Mouse (Mus musculus) midbrain, embryonic 15.5 days (tissue): ENCODE data around the gene Casp9. TPM values are rescaled to one million over a fixed set of nuclear protein-coding genes. Genes with fewer than 3 reads are reported as not detected.
A peak's percentile ranks its signal among the peaks of the same experiment; 100 is the strongest.

Source experiments
- ATAC-seq: fragments of 200-750 bp; cut with Nextera tagmentation; replicated peaks from 2 replicates; pipeline ENCODE4 v1.8.0; 2017; ENCODE audit warnings: moderate TSS enrichment
- H3K27ac ChIP-seq: fragments of 300-500 bp; sonication (generic); 2 replicates; pipeline ENCODE4 v1.5.1; 2015; ENCODE audit warnings: mild to moderate bottlenecking, inconsistent platforms
- H3K27me3 ChIP-seq: fragments of 300-500 bp; sonication (generic); replicated peaks from 2 replicates; pipeline ENCODE4 v1.6.1; 2015; ENCODE audit warnings: inconsistent platforms
- H3K36me3 ChIP-seq: fragments of 300-500 bp; sonication (generic); replicated peaks from 2 replicates; pipeline ENCODE4 v1.6.1; 2015; ENCODE audit warnings: inconsistent platforms
- H3K4me1 ChIP-seq: fragments of 300-500 bp; sonication (generic); 2 replicates; pipeline ENCODE4 v1.6.1; 2015; ENCODE audit warnings: inconsistent platforms
- H3K4me2 ChIP-seq: fragments of 300-500 bp; sonication (generic); 2 replicates; pipeline ENCODE4 v1.6.1; 2015; ENCODE audit warnings: inconsistent platforms, mild to moderate bottlenecking, moderate library complexity
- H3K4me3 ChIP-seq: fragments of 300-500 bp; sonication (generic); 2 replicates; pipeline ENCODE4 v1.5.1; 2015; ENCODE audit warnings: mild to moderate bottlenecking, inconsistent platforms
- H3K9ac ChIP-seq: fragments of 300-500 bp; sonication (generic); 2 replicates; pipeline ENCODE4 v1.6.1; 2015; ENCODE audit warnings: mild to moderate bottlenecking, inconsistent platforms
- H3K9me3 ChIP-seq: fragments of 300-500 bp; sonication (generic); 2 replicates; pipeline ENCODE4 v1.6.1; 2016; ENCODE audit warnings: inconsistent platforms
- WGBS: fragments of 180-500 bp; shearing (Covaris S2); methylation state at CpG from one replicate; pipeline ENCODE4 v1.1.7; 2015; ENCODE audit warnings: mixed read lengths; 5-methylcytosine and 5-hydroxymethylcytosine counted together
- polyA plus RNA-seq: library from polyadenylated mRNA; unstranded; fragments of >200 nt; fragmentation: Nextera tagmentation; extraction: Ambion mirVana; gene quantifications from 2 replicates; pipeline ENCODE4 v1.2.1, GENCODE M21; 2015

Gene Casp9
- polyA plus RNA-seq, 1 experiment from 2014 or later = 21.4 TPM

GRCm38 (mm10) chr4:141787046-141787445, 6.4 kb upstream of the Casp9 start:
- Histone ChIP-seq H3K9ac (no peak overlapping the region), H3K9me3 (no peaks in the 10 kb centered on the region), H3K27me3 (no peaks in the 10 kb centered on the region), H3K4me3 (no peak overlapping the region), H3K4me2 (no peak overlapping the region), H3K36me3 (peaks cover 28% of the 10 kb centered on the region), H3K27ac (no peak overlapping the region), H3K4me1 (peaks cover 10% of the 10 kb centered on the region)
- ATAC-seq = no peak
- 83% methylated on average over 6 of the region's 6 CpGs for WGBS

- Histone ChIP-seq H3K4me2 (no peak overlapping the region), H3K9ac (no peak overlapping the region), H3K9me3 (no peaks in the 10 kb centered on the region), H3K4me1 (peaks cover 10% of the 10 kb centered on the region), H3K4me3 (no peak overlapping the region), H3K36me3 (peaks cover 24% of the 10 kb centered on the region), H3K27ac (no peak overlapping the region), H3K27me3 (no peaks in the 10 kb centered on the region)
- ATAC-seq = no peak
- 97% methylated on average over 7 of the region's 7 CpGs for WGBS
Observed at GRCm38 (mm10) chr4:141787462-141787861, 6.0 kb upstream of the Casp9 start.

DNA sequence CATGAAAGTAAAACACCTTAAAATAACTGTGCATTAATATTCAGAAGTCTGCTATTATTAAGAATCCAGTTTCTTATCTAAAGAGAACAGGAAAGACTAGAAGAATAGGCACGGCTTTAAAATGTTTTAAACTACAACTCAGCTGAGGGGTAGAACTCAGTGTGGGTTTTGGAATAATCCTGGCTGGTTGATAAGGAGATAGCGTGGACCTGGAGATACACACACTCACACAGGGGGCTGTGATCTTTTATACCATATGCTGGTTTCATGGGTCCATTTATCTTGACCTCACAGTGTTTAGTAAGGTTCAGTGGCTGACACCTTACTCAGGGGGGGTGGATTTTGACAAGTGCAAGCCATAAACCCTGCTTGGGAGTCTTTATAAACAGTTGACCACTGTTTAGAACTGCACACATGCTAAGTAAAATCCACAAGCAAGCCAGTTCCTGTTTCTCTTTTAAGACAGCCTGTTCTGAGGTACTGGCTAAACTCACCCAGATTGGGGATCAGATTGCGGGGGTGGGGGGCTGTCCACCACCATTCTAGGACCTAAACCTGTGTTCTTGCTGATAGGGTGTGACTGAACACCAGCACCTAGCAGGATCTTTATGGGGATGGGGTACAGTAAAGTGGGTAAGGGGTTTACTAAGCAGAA, 3.7 kb upstream of the Casp9 start:
- Histone ChIP-seq H3K4me3 (peak overlapping the region; percentile 82), H3K27ac (peak overlapping the region; percentile 86; the same call in 1 of the 2 replicates), H3K4me1 (peaks cover 19% of the 10 kb centered on the region), H3K36me3 (0 out of 2 replicates have a peak, but pooled peaks cover 8% of the 10 kb centered on the region), H3K4me2 (peak overlapping the region; percentile 85), H3K27me3 (no peaks in the 10 kb centered on the region), H3K9me3 (no peaks in the 10 kb centered on the region), H3K9ac (peak overlapping the region; percentile 92)
- no peak; the same call in 1 of the 2 replicates for ATAC-seq
- WGBS = 60% methylated on average over 3 of the region's 3 CpGs

DNA sequence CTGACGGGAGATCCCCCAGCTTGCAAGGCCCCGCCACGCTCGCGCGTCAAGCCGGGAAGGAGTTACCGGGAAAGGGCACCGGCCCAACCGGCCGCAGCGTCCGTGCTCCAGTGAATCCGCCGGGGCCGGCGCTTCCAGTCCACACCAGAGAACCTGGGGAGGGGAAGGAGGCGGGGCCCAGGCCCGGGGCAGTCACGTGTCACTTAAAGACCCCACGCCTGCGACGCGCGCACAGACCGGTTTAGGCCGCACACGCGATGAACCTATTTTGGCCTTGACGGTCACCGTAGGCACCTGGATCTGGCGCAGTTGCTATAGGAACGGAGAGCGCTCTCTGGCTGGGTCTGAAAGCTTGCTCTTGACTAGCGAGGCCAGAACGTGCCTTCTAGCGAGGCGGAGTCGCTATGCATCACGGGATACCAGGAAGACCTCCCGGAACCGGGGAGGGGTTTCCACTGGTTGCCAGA, 2.9 kb upstream of the Casp9 start, which contains the start of gene Dnajc16:
Gene Dnajc16, minus strand, starts transcription at position 408 of the 467 bp plus-strand sequence.
- under 1% methylated on average over 42 of the region's 42 CpGs for WGBS
- peak within 1 kb of the TSS; percentile 85 for H3K4me2 ChIP-seq
- H3K4me1 ChIP-seq = peaks cover 28% of the 10 kb centered on the region
- no peaks in the 10 kb centered on the region for H3K27me3 ChIP-seq
- peak within 1 kb of the TSS; percentile 86 for H3K27ac ChIP-seq
- peak; percentile 93 for ATAC-seq
- no peaks in the 10 kb centered on the region for H3K9me3 ChIP-seq
- peak within 1 kb of the TSS; percentile 82 for H3K4me3 ChIP-seq
- peak within 1 kb of the TSS; percentile 92 for H3K9ac ChIP-seq
- H3K36me3 ChIP-seq = 0 out of 2 replicates have a peak, but pooled peaks cover 5% of the 10 kb centered on the region

DNA sequence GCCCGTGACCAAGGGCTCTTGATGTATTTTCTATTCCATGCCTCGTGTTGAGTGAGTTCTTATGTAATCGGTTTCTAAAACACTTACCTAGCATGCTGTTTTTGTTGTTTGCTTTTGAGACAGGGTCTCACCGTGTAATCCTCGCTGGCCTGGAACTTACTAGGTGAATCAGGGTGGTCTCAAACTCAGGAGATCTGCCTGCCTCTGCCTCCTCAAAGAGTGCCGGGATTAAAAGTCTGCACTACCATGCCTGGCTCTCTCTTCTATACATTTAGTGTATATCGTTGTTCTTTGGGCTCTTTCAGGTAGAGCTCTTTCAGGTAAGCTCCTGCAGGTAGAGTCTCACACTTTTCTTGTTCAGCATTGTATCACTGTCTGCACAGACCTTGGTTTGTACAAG, 1.9 kb upstream of the Casp9 start:
- no peaks in the 10 kb centered on the region for H3K27me3 ChIP-seq
- H3K9ac ChIP-seq = no peak overlapping the region
- H3K36me3 ChIP-seq = 0 out of 2 replicates have a peak, but pooled peaks cover 5% of the 10 kb centered on the region
- H3K4me3 ChIP-seq = no peak overlapping the region
- H3K27ac ChIP-seq = no peak overlapping the region
- peaks cover 33% of the 10 kb centered on the region for H3K4me1 ChIP-seq
- H3K9me3 ChIP-seq = no peaks in the 10 kb centered on the region
- 93% methylated on average over 7 of the region's 7 CpGs for WGBS
- no peak overlapping the region for H3K4me2 ChIP-seq
- ATAC-seq = no peak

DNA sequence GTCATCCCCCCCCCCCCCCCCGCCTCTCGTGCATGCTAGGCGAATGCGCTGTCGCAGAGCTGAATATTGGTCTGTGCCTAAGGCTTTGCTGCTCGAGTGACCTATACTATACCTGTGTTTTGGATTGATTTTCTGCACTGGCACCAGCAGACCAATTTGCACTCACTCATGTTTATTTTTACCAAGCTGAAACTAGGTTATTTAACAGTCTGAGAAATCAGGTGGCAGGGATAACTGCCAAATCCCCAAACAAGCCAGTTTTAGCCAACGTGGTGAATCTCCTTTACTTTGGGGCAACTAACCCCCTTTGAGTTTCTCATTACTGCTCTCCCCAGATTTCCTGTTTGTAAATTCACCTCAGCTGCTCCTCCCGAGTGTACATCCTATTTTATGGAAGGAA, 1.5 kb upstream of the Casp9 start:
- Histone ChIP-seq H3K27me3 (no peaks in the 10 kb centered on the region), H3K9ac (no peak overlapping the region), H3K9me3 (no peaks in the 10 kb centered on the region), H3K4me3 (no peak overlapping the region), H3K36me3 (0 out of 2 replicates have a peak, but pooled peaks cover 5% of the 10 kb centered on the region), H3K27ac (no peak overlapping the region), H3K4me1 (peaks cover 34% of the 10 kb centered on the region), H3K4me2 (no peak overlapping the region)
- ATAC-seq = no peak
- WGBS = 86% methylated on average over 8 of the region's 8 CpGs

GRCm38 (mm10) chr4:141792554-141793281, 694 bp upstream of the Casp9 start:
- peaks cover 34% of the 10 kb centered on the region for H3K4me1 ChIP-seq
- 0 out of 2 replicates have a peak overlapping the region, but pooled peaks have one; percentile 71 for H3K9ac ChIP-seq

DNA sequence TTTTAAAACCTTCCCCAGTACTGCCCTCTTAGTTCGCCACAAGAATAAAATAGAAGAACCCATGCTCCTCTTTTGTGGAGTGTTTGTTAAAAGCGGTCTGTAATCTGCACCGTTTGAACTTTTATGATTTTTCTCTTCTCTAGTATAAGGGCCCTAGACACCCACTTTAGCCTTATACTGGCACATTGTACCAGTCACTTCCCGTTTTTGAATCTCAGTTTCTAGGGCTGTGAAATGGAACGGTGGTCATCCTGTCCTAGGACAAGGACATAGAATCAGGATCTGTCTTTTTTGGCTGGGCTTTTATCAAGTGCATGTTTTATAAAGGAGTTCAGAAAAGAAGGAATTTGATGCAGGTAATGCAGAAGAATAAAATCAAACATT, 732 bp downstream of the Casp9 start:
- peaks cover 34% of the 10 kb centered on the region for H3K4me1 ChIP-seq
- peak overlapping the region; percentile 94 for H3K27ac ChIP-seq
- H3K9ac ChIP-seq = peak overlapping the region; percentile 71
- no peaks in the 10 kb centered on the region for H3K36me3 ChIP-seq
- H3K27me3 ChIP-seq = no peaks in the 10 kb centered on the region
- H3K4me3 ChIP-seq = peak overlapping the region; percentile 80
- no peaks in the 10 kb centered on the region for H3K9me3 ChIP-seq
- 17% methylated on average over 5 of the region's 5 CpGs for WGBS
- no peak for ATAC-seq
- H3K4me2 ChIP-seq = peak overlapping the region; percentile 62

More at GRCm38 (mm10) chr4:141792554-141793281, 694 bp upstream of the Casp9 start:
- 10% methylated on average over 10 of the region's 10 CpGs for WGBS
- Histone ChIP-seq H3K27ac (peak overlapping the region; percentile 94), H3K4me2 (peak overlapping the region; percentile 62), H3K36me3 (0 out of 2 replicates have a peak, but pooled peaks cover 2% of the 10 kb centered on the region), H3K4me3 (peak overlapping the region; percentile 80), H3K27me3 (no peaks in the 10 kb centered on the region), H3K9me3 (no peaks in the 10 kb centered on the region)
- no peak for ATAC-seq

DNA sequence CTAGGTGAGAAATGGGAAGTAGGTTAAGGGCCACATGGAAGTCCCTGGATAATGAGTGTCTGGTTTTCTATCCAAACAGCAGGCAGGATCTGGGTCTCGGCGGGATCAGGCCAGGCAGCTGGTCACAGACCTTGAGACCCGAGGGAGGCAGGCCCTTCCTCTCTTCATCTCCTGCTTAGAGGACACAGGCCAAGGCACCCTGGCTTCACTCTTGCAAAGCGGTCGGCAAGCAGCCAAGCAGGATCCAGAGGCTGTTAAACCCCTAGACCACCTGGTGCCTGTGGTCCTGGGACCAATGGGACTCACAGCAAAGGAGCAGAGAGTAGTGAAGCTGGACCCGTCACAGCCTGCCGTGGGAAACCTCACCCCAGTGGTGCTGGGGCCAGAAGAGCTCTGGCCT, 2.9 kb downstream of the Casp9 start:
- no peaks in the 10 kb centered on the region for H3K36me3 ChIP-seq
- no peak overlapping the region for H3K9ac ChIP-seq
- H3K27ac ChIP-seq = no peak overlapping the region
- 91% methylated on average over 7 of the region's 7 CpGs for WGBS
- no peak overlapping the region for H3K4me2 ChIP-seq
- H3K4me1 ChIP-seq = peaks cover 24% of the 10 kb centered on the region
- no peaks in the 10 kb centered on the region for H3K27me3 ChIP-seq
- ATAC-seq = no peak
- no peak overlapping the region for H3K4me3 ChIP-seq
- no peaks in the 10 kb centered on the region for H3K9me3 ChIP-seq

DNA sequence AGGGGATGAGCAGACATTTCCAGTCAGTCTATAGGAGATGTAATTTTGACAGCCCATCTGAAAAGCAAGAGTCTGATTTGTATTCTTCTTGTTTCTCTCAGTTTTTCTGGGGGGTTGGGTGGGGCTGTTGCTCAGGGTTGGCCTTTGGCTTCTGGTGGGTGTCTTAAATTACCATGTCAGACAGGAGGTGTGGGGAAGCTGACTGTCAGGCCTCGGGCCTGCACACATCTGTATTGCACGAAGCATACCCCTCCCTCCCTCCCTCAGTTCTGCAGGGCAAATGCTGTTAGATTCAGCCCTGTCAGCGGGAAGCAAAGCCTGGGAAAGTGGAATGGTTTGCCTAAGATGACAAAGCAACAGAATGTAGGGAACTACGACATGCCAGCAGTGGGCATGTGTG, 3.5 kb downstream of the Casp9 start:
- Histone ChIP-seq H3K4me1 (peaks cover 24% of the 10 kb centered on the region), H3K4me2 (no peak overlapping the region), H3K27me3 (no peaks in the 10 kb centered on the region), H3K4me3 (no peak overlapping the region), H3K36me3 (no peaks in the 10 kb centered on the region), H3K9ac (no peak overlapping the region), H3K27ac (no peak overlapping the region), H3K9me3 (no peaks in the 10 kb centered on the region)
- 97% methylated on average over 4 of the region's 4 CpGs for WGBS
- no peak for ATAC-seq

GRCm38 (mm10) chr4:141797545-141797944, 4.1 kb downstream of the Casp9 start:
- H3K4me2 ChIP-seq = no peak overlapping the region
- H3K27me3 ChIP-seq = no peaks in the 10 kb centered on the region
- ATAC-seq = no peak
- H3K9ac ChIP-seq = no peak overlapping the region
- no peak overlapping the region for H3K27ac ChIP-seq
- WGBS = 90% methylated on average over 5 of the region's 5 CpGs
- H3K4me3 ChIP-seq = no peak overlapping the region
- H3K36me3 ChIP-seq = no peaks in the 10 kb centered on the region
- H3K4me1 ChIP-seq = peaks cover 24% of the 10 kb centered on the region
- H3K9me3 ChIP-seq = no peaks in the 10 kb centered on the region

- H3K9me3 ChIP-seq = no peaks in the 10 kb centered on the region
- no peak overlapping the region for H3K9ac ChIP-seq
- H3K27ac ChIP-seq = no peak overlapping the region
- H3K4me1 ChIP-seq = no peaks in the 10 kb centered on the region
- no peak overlapping the region for H3K4me2 ChIP-seq
- WGBS = 89% methylated on average over 4 of the region's 4 CpGs
- ATAC-seq = no peak
- H3K4me3 ChIP-seq = no peak overlapping the region
- H3K36me3 ChIP-seq = peaks cover 39% of the 10 kb centered on the region; the same call in 1 of the 2 replicates
- H3K27me3 ChIP-seq = no peaks in the 10 kb centered on the region
Observed at GRCm38 (mm10) chr4:141804105-141804504, 10.7 kb downstream of the Casp9 start.
